18 mouse cellular contexts compared by ENCODE assay signal in genomic region chr2:33771388-33771787, GRCm38 (mm10).
"Had no signal": no experiment of that assay in that cellular context is flagged by ENCODE, and none has a peak within 500 bp of the region (broad histone marks: within the 10 kb centered on the region; RNA-seq: fewer than 3 reads in every experiment).

No protein-coding gene starts in this region.

- DNase-seq: kidney, postnatal 4 days; layer of hippocampus, adult 9-11 months; liver; lung, adult 18-20 months; lung, postnatal 10 days; lung, postnatal 36 days; thymus, adult 18-20 months; thymus, postnatal 36 days had no signal

- H3K9ac ChIP-seq: limb, embryonic 13.5 days; liver, embryonic 12.5 days; liver, embryonic 15.5 days; lung, embryonic 15.5 days had no signal

- H3K27ac ChIP-seq: layer of hippocampus, adult 2 months; limb, embryonic 10.5 days; limb, embryonic 13.5 days; liver, embryonic 12.5 days; liver, embryonic 15.5 days; lung, embryonic 15.5 days had no signal

- H3K9me3 ChIP-seq: limb, embryonic 10.5 days; limb, embryonic 13.5 days; liver, embryonic 12.5 days; liver, embryonic 15.5 days; lung, embryonic 15.5 days; neural tube, embryonic 13.5 days had no signal

- H3K4me1 ChIP-seq: liver, embryonic 12.5 days; liver, embryonic 15.5 days; lung, embryonic 15.5 days had no signal

- H3K36me3 ChIP-seq: limb, embryonic 13.5 days had no signal

- H3K4me2 ChIP-seq: limb, embryonic 13.5 days; liver, embryonic 12.5 days; liver, embryonic 15.5 days; lung, embryonic 15.5 days; midbrain, embryonic 11.5 days; neural tube, embryonic 13.5 days had no signal

- H3K27me3 ChIP-seq: limb, embryonic 13.5 days; liver, embryonic 12.5 days; liver, embryonic 15.5 days; lung, embryonic 15.5 days; neural tube, embryonic 13.5 days had no signal

- H3K4me3 ChIP-seq: layer of hippocampus, adult 2 months; limb, embryonic 10.5 days; limb, embryonic 13.5 days; liver, embryonic 12.5 days; liver, embryonic 15.5 days; lung, embryonic 15.5 days; myocyte; neural tube, embryonic 13.5 days had no signal

- ATAC-seq: liver, embryonic 12.5 days; midbrain, embryonic 16.5 days had no signal
